Mouse (Mus musculus) right cerebral cortex, postnatal 10 days (tissue): ENCODE results near the gene Hnrnph2.

ENCODE experiments used
- DNase-seq, 2 experiments: peaks; one replicate each; pipeline ENCODE4 v3.0.0; 2021; ENCODE audit warnings: low spot score in 2 of 2

Hnrnph2 gene

DNA sequence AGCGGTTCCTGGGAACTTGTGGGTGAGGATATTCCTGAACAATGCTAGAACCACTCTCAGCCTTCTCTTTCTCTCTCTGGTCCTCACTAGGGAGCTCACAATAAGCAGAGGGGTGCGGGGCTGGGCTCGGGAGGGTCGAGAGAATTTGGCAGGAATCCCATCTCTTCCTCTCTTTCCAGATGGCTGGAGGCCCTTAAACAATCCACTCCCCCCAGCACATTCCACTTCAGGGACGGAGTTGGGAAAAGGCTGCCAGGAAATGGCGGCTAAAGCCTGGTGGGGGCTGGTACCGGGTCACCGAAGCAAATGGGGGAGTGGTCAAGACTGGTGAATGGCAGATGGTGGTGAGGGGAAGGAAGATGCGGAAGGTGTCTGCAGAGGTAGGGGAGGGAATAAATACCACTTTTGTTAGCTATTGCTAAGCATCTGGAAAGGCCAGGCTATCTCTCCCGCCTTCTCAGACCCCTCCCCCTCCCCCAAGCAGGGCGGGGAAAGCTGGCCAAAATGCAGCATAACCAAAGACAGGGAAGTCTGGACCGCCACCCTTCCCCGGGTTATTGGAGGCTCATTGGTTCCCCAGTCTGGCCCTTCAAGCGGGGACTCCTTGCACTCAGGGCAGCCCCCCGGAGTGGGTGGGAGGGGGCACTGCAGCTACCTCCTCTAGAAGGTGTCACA is 11.4 kb downstream of the Hnrnph2 start:
- peak; percentile 40 to 46 for DNase-seq

DNA sequence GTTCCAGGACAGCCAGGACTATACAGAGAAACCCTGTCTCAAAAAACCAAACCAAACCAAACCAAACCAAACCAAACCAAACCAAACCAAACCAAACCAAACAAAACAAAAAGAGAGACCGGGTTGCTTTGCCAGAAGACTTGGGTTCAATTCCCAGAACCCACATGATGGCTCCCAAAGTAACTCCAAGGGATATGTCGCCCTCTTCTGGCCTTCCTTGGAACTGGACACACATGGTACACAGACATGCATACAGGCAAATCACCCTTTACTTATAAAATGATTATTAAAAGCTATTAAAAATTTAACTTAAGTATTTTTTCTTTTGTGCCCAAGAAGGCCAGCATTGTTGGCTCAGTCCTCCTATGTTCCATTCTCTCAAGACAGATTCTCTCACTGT is 13.3 kb downstream of the Hnrnph2 start:
- DNase-seq, result no peak

DNA sequence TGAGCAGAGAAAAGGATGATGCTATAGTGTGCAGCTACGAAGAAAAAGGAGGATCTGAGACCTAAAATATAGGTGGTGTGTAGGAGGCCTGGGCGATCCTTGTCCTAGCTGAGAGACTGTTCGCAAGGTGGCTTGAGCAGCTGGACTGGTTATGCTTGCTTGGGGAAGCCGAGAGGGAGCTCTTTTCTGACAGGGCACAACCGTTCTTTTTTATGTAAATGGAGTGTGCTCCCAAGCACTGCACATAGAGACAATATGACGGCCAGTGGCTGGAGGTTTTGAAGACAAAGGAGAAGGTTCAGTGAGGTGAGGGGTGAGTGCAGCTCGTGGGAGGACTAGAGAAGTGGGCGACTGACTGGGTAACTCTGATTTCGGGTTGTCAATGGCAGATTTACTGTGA is 18.7 kb downstream of the Hnrnph2 start:
- DNase-seq, result no peak

DNA sequence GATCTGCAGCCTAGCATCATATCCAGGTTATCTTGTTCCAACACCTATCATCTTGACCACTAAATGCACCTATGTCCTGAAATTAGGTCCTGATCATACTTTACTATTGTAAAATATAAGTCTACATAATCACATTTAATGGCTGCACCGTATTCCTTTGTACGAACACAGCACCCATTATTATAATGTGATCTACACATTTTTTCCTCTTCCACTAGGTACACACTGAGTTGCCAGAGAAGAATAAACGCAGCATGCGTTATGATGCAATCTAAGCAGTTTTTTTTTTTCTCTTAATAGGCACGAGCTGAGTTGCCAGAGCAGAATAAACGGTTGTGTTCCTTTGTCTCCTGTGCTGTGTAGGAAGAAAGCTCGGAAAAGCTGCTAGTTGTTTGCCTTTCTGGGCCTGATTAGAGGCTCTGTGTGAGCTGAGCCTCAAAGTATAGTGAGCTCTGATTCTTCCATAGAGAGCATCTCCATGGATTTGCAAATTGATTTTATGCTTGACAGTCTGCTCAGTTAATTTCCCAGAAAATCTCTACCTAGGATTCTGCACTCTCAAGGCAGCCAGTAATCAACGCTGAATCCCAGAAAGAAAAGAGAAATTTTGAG is 19.4 kb downstream of the Hnrnph2 start:
- no peak for DNase-seq

DNA sequence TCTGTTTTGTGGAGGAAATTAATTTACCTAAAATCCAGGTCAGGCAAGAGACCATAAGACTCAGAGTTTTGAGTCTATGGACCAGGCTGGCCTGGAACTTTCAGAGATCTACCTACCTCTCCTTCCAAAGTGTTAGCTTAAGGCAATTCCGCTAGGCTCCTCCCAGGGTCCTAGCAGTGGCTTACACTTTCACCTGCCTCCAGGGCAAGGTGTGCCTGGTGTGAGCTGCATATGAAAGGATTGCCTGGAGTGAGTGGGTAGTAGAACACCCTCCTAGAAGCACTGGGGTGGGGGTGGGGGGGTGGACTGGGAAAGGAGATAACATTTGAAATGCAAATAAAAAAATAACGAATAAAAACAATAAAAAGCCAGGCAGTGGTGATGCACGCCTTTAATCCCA is 20.7 kb downstream of the Hnrnph2 start:
- no peak for DNase-seq

DNA sequence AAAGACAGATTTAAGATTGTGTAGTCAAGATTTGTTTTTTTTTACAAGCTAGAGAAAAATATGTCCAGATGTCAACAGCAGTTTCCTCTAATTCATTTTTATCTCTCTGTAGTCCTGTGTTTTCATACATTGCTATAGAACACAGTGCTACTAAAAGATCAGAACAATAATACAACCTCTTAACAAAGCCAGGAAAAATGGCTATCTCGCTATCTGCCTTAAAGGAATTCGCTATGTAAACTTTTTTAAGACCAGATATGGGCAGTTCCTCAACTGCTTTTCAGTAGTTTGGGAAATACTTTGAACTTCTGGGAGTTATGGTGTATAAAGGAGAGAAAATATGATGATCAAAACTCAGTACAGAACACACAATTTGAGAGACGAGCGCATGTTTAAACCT is 22.4 kb downstream of the Hnrnph2 start:
- DNase-seq, result no peak

DNA sequence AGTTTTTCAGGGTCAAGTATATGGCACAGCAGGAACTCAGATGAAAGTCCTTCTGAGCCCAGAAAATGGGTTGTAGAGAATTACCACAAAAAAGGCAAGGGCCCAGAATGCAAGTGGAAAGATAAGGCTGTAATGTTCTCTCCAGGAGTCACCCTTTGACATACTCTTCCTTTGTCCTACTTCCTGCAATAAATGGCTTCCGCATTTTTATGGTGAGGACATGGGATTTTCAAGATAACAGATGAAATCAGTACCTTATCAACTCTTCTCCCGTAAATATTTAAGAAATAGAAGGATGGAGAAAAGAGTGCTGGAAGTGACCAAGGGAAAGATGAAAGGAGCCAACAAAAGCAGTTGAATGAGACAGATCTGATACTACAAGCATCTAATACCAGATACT is 27.2 kb downstream of the Hnrnph2 start:
- DNase-seq, result no peak

DNA sequence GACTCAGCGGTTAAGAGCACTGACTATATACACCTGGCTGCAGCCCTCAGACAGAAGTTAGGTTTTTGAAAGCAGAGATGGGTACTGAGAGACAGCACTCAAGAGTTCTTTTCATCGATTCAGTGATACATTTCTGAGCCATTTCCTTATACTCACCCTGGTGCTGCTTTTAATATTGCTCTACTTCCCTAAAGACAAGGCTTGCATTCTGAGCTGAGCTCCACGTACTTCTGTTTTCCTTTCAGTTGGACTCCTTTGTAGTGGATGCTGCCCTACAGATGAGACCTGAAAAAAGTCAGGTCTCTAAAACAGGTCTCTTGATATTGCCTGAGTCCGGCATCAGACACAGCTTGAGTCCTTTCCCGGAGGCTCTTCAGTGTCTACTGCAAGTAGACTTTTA is 31.7 kb downstream of the Hnrnph2 start:
- no peak for DNase-seq

DNA sequence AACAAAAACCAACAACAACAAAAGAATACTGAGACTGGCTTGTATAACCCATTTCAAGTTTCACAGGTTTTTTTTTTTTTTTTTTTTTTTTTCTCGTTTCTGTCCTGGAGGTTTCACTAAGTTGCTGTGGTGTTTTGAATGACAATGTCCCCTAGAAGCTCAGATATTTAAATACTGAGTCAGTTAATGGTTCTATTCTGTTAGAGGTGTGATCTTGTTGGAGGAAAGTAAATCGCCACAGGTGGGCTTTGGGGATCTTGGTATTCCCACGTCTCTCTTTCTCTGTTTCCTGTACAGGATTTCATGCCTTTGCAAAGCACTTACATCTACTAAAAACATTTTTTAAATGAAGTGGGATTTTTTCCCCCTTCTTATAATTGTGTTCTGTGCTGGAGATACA is 34.1 kb downstream of the Hnrnph2 start:
- DNase-seq, result no peak

DNA sequence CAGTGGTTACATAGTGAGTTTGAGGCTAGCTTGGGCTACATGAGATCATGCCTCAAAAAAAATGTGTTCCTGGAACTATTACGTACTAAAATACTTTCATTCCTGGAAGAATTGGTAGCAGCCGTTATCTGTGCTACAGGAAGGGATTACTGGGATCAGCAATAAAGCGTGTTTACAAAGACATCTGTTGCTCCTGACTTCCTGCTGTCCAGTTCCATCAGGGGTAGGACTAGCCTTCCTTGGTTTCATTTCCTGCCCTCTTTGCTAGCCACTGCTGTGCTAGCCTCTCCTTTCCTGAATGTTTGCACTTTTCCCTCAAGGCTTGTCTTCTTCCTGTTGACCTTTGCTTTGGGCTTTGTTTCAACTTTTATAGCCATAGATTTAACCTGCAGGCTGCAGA is 34.9 kb downstream of the Hnrnph2 start:
- no peak for DNase-seq

DNA sequence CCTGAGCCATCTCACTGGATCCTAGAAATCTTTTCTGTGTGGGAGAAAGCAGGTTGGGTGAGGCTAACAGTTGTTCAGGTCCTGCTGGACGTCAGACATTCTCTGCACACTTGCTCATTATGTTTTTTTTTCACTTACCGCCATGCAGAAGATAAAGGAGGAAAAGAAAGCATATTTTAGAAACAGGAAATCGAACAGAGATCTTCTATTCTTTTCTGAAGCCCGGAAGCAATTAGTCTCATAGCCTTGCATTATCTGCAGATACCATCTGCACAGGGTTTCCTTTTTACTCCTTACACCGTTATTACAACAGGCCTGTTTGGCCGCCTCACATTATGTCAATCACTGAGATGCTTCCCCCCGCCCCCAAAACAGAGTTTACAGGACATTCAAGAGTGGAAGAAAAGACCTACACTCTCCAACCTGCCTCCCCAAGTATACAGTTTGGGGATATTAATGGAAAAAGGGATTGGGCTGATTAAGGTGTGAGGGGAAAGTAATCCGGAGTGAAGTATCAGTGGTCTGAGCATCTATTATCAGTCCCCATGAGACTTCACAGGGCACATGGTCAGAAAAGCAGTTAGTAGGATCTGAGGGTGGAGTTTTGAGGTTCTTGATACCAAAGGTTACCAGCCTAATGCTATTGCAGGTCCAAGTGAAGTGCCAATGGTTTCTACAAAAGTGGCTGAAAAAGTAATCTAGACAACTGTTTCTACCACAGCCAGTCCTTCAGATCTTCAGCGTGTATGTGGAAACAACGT is 40.2 kb downstream of the Hnrnph2 start:
- no peak for DNase-seq

DNA sequence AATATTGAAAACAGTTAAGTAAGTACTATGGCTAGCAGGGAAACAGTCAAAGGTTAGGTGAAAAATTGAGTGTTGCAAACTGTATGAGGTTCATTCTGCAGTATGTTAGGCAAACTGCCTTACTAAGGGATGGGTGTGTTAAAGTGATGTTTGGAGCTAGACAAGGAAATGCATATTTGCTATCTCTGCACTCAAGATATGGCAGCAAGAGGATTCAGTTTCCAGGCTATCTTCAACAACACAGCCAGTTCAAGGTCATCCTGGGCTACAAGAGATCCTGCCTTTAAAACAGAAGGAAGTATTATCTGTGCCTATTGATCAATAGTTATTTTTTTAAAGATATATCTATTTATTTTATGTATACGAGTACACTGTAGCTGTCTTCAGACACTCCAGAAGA is 45.4 kb downstream of the Hnrnph2 start:
- no peak for DNase-seq

DNA sequence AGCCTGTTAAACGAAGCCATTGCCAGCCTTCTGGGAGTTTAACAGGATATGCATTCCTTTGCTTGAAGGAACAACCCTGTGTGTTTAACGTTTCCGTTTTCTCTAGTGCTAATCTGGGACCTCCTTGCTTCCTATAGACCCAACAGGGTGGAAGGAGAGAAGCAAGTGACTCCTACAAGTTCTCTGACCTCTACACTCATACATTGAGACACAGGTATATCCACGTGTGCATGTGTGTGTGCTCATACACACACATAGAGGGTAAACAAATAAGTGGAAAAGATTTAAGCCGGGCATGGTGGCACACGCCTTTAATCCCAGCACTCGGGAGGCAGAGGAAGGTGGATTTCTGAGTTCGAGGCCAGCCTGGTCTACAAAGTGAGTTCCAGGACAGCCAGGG is 46.4 kb downstream of the Hnrnph2 start:
- no peak for DNase-seq

DNA sequence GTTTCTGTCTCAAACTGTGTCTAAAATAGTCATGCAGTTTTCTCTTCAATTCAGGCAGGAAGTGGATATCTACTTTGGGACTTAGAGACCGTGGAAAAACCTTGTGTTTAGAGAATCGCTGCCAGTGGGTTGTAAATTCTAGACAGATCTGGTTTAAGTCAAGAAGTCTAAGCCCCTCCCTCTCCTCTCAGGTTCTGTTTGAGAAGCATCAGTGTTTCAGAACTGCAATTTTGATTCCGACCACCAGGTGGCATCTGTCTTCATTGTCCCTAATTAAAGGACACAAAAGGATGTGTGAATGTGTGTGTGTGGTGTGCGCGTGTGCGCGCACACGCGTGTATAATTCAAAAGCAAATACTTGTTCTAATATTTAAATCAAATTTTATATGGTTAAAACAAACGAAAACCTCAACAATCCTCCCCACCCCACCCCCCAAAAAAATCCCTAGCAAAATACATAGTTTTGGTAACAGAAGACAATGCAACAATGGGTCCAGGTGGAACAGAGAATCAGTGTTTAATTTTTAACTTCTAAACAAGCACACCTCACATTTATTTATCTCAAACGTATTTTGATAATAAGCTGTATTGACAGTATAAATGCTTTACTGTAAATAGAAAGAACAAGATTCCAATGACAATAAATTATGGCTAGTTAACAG is 47.2 kb downstream of the Hnrnph2 start:
- DNase-seq, result peak; percentile 83 to 87

DNA sequence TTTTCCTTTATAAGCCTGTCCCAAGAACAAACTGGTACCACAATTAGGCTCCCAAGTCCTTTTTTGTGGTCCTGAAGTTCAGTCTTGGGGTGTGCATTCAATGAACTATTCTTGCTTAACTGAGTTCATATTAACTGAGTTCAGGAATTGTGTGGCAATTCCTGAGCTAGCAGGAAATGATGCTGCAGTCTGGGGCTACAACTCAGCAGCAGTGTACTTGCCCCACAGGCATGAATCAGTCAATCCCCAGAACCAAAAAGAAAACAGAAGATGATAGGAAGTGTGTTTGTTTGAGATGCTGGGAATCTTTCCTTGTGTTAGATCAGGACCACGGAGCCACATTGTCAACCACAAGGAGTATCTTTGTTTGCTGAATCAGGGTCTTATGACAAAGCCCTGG is 51.1 kb downstream of the Hnrnph2 start:
- no peak for DNase-seq
